Mouse (Mus musculus) embryonic facial prominence, embryonic 14.5 days (tissue): ENCODE results near the gene AC124108.1. TPM values are rescaled to one million over a fixed set of nuclear protein-coding genes. Genes with fewer than 3 reads are reported as not detected.

Experiments used
- ATAC-seq: fragments of 200-750 bp; cut with Nextera tagmentation; 2 replicates; pipeline ENCODE4 v1.8.0; 2017; ENCODE audit warnings: low read depth, moderate number of reproducible peaks, moderate TSS enrichment
- DNase-seq: peaks from one replicate; pipeline ENCODE4 v3.0.0-alpha.2; 2015; ENCODE audit warnings: low spot score
- H3K27ac ChIP-seq: fragments of 300-500 bp; sonication (generic); replicated peaks from 2 replicates; pipeline ENCODE4 v1.5.1; 2014; ENCODE audit warnings: low read depth, mild to moderate bottlenecking, low read length, moderate library complexity
- H3K27me3 ChIP-seq: fragments of 300-500 bp; sonication (generic); replicated peaks from 2 replicates; pipeline ENCODE4 v1.6.1; 2014; ENCODE audit warnings: low read length; ENCODE audit not compliant: control insufficient read depth, insufficient read depth
- H3K36me3 ChIP-seq: fragments of 300-500 bp; sonication (generic); 2 replicates; pipeline ENCODE4 v1.6.1; 2014; ENCODE audit warnings: low read length, mixed read lengths; ENCODE audit not compliant: control insufficient read depth, insufficient read depth
- H3K4me1 ChIP-seq: fragments of 300-500 bp; sonication (generic); 2 replicates; pipeline ENCODE4 v1.6.1; 2014; ENCODE audit warnings: antibody characterized with exemption, low read length; ENCODE audit not compliant: control insufficient read depth, insufficient read depth
- H3K4me2 ChIP-seq: fragments of 300-500 bp; sonication (generic); 2 replicates; pipeline ENCODE4 v1.6.1; 2014; ENCODE audit warnings: low read depth, mild to moderate bottlenecking, low read length, moderate library complexity, mixed read lengths
- H3K4me3 ChIP-seq: fragments of 300-500 bp; sonication (generic); 2 replicates; pipeline ENCODE4 v1.5.1; 2014; ENCODE audit warnings: low read depth, mild to moderate bottlenecking, low read length
- H3K9ac ChIP-seq: fragments of 300-500 bp; sonication (generic); 2 replicates; pipeline ENCODE4 v1.6.1; 2014; ENCODE audit warnings: low read depth, mild to moderate bottlenecking, low read length, moderate library complexity, mixed read lengths
- H3K9me3 ChIP-seq: fragments of 300-500 bp; sonication (generic); 2 replicates; pipeline ENCODE4 v1.6.1; 2016; ENCODE audit warnings: low read length; ENCODE audit not compliant: control insufficient read depth
- WGBS: fragments of 180-500 bp; shearing (Covaris S2); extraction: QIAGEN DNeasy Blood & Tissue Kit; methylation state at CpG from one replicate; pipeline ENCODE4 v1.1.7; 2014; 5-methylcytosine and 5-hydroxymethylcytosine counted together
- polyA plus RNA-seq: library from polyadenylated mRNA; unstranded; fragments of >200 nt; fragmentation: Nextera tagmentation; extraction: Ambion mirVana; gene quantifications from 2 replicates; pipeline ENCODE4 v1.2.1, GENCODE M21; 2014

Gene AC124108.1
- polyA plus RNA-seq, 1 experiment from 2014 or later: 0.71 TPM

DNA sequence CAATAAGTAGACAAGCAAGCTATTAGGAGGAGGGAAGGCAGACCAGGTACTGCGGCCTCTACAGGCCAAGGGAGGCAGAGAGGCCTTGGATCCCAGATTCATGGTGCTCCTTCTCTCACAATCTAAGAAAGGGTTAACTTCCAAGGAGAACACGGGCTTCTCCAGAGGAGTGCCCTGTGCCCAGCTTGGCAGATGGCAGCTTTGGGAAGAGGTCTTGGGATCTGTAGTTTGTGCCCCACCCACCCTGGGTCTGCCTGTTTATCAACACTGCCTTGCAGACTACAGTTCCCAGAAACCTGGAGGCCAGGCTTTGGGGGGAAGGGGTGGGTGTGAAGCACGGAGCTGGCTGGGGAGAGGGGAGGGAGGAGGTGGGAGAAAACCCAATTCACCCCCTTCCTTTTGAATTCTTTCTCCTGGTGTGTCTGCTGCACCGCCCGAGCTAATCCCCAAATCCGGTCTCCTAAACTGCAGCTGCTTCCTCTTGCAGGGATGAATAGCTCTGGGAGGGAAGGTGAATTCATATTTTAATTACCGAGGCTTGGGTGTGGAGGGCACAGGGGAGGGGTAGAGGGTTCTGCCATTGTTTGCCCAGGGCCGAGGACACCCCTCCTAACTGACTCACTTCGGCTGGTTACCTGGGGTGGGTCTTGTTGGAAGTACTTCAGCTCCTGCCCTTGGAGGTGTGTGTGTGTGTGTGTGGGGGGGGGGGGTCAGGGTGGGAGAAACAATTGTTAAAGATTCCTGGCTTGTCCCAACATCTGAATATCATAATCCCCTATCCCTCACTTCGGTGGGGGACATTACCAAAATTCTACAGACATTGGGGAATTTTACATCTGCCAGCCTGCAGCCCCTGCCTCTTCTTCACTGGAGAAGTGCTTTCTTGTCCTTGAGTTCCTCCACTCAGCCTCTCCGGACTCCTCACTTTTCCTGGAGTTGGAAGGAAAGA is 9.6 kb downstream of the AC124108.1 start:
- DNase-seq (peak; percentile 96), ATAC-seq (peak; percentile 94)
- Histone ChIP-seq H3K36me3 (no peaks in the 10 kb centered on the region), H3K9ac (peak overlapping the region; percentile 47), H3K4me2 (peak overlapping the region; percentile 52), H3K27me3 (peaks cover 6% of the 10 kb centered on the region; the same call in 1 of the 2 replicates), H3K27ac (peak overlapping the region; percentile 71), H3K4me1 (peaks cover 25% of the 10 kb centered on the region), H3K9me3 (no peaks in the 10 kb centered on the region), H3K4me3 (peak overlapping the region; percentile 38)
- WGBS: 6% methylated on average over 11 of the region's 11 CpGs

DNA sequence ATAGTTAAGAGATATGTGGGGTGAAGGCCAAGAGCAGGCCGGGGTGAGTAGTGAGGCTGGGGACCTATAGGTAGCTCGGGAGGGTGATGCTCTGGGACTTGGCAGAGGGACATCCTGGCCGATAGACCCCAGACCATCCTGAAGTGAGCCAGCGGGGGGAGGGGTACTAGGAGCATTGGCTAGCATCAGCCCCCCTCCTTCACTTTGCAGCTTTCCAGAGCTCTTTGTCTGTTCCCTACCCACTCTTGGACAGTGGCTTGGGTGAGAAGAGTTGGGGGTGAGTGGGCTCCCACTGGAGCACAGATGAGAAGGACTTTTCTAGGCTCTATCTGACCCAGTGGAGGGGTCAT is 10.2 kb downstream of the AC124108.1 start:
- peak overlapping the region; percentile 52 for H3K4me2 ChIP-seq
- DNase-seq (no peak), ATAC-seq (no peak)
- H3K4me1 ChIP-seq: peaks cover 22% of the 10 kb centered on the region
- H3K4me3 ChIP-seq: peak overlapping the region; percentile 38
- WGBS: 26% methylated on average over 4 of the region's 4 CpGs
- peaks cover 4% of the 10 kb centered on the region; the same call in 1 of the 2 replicates for H3K27me3 ChIP-seq
- H3K27ac ChIP-seq: peak overlapping the region; percentile 71
- H3K36me3 ChIP-seq: no peaks in the 10 kb centered on the region
- H3K9me3 ChIP-seq: no peaks in the 10 kb centered on the region
- peak overlapping the region; percentile 47; the same call in 1 of the 2 replicates for H3K9ac ChIP-seq

DNA sequence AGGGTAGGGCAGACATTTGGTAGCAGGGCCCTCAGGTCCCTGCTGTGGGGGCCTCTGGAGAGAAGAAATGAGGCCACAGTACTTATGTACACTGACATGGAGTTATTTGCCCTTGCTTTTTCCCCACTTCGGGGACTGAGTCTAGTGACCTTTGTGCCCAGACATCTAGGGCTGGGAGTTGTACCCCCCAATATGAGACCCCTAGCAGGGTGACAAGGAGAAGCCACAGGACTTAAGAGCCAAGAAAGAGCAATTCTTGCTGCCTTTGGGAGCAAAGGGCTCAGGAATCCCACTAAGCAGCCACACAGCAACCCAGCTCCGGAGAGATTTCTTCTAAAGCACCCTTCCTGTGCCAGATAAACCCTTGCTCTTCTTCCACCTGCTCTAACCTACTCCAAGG is 10.7 kb downstream of the AC124108.1 start:
- no peak overlapping the region for H3K27ac ChIP-seq
- WGBS: 55% methylated on average over 2 of the region's 2 CpGs
- peaks cover 20% of the 10 kb centered on the region for H3K4me1 ChIP-seq
- H3K4me2 ChIP-seq: peak overlapping the region; percentile 52
- H3K9me3 ChIP-seq: no peaks in the 10 kb centered on the region
- ATAC-seq: no peak
- DNase-seq: no peak
- no peak overlapping the region for H3K9ac ChIP-seq
- peak overlapping the region; percentile 38; the same call in 1 of the 2 replicates for H3K4me3 ChIP-seq
- H3K36me3 ChIP-seq: no peaks in the 10 kb centered on the region
- H3K27me3 ChIP-seq: peaks cover 4% of the 10 kb centered on the region; the same call in 1 of the 2 replicates

DNA sequence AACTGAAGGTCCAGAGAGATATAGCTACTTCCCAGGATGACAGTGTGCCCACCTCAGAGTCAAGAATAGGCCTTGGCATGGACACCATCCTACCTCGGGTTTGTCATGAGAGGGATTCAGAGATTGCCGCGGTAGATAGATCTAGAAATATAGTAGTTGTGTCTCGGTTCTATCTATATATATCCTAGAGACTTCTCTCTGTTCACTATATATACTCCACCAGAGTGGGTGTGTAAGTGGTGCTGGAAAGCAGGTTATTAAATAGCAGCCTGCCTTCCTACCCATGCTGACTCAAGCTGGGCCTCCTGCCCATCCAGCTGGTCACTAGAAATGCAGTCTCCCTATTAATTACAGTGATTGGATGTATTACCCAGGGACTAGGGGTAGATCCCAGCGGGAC is 11.5 kb downstream of the AC124108.1 start:
- H3K9ac ChIP-seq: no peak overlapping the region
- 91% methylated on average over 5 of the region's 5 CpGs for WGBS

DNA sequence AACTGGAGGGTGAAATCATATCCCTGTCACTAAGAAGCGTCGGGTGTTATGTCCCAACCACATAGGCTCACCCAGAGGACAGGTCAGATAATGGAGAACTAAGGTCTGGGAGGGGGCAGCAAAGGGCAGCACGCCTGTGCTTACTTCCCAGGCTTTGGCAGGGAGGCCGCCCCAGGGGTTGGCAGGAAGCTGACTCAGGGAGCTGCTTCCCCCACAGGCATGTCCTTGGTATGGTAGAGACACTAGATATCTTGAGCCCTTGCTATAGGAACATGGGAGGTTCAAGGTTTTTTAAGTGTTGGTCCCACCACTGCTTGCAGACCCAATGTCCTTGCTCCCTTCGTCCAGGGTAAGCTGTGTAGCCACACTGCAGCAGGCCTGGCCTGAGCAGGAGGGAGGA is 14.7 kb downstream of the AC124108.1 start:
- no peaks in the 10 kb centered on the region for H3K36me3 ChIP-seq
- no peak overlapping the region for H3K9ac ChIP-seq
- H3K27me3 ChIP-seq: no peaks in the 10 kb centered on the region
- WGBS: 30% methylated on average over 4 of the region's 5 CpGs
- no peaks in the 10 kb centered on the region for H3K9me3 ChIP-seq
- DNase-seq: no peak
- no peak overlapping the region for H3K27ac ChIP-seq
- no peak overlapping the region for H3K4me2 ChIP-seq
- peaks cover 7% of the 10 kb centered on the region for H3K4me1 ChIP-seq
- ATAC-seq: no peak
- no peak overlapping the region for H3K4me3 ChIP-seq

More for the DNA sequence above, 11.5 kb downstream of the AC124108.1 start:
- no peak for DNase-seq
- Histone ChIP-seq H3K27me3 (0 out of 2 replicates have a peak, but pooled peaks cover 4% of the 10 kb centered on the region), H3K36me3 (no peaks in the 10 kb centered on the region), H3K4me1 (peaks cover 20% of the 10 kb centered on the region), H3K9me3 (no peaks in the 10 kb centered on the region), H3K27ac (no peak overlapping the region), H3K4me2 (no peak overlapping the region), H3K4me3 (no peak overlapping the region)
- ATAC-seq: no peak

DNA sequence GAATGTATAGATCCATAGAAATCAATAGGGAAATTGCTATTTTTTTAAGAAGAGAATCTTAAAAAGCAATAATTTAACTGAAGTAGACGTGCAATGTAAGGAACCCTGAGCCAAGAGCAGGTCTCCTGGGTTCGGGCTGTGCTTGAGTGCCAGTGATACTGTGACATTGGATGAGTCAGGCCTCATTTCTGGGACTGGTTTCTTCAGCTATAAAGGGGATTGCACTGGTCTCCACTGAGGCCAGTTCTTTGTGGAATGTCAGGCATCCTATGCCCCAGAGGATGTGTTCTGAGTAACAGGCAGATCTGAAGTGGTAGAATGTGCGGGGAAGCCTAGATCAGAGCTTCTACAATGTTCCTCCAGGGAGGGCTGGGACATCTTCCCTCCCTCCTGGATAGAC is 15.6 kb downstream of the AC124108.1 start:
- Histone ChIP-seq H3K36me3 (no peaks in the 10 kb centered on the region), H3K4me3 (no peak overlapping the region), H3K4me1 (peaks cover 9% of the 10 kb centered on the region), H3K4me2 (no peak overlapping the region), H3K9ac (no peak overlapping the region), H3K27me3 (no peaks in the 10 kb centered on the region; the same call in 1 of the 2 replicates), H3K27ac (no peak overlapping the region), H3K9me3 (no peaks in the 10 kb centered on the region)
- 70% methylated on average over 3 of the region's 3 CpGs for WGBS
- ATAC-seq: no peak
- DNase-seq: no peak

DNA sequence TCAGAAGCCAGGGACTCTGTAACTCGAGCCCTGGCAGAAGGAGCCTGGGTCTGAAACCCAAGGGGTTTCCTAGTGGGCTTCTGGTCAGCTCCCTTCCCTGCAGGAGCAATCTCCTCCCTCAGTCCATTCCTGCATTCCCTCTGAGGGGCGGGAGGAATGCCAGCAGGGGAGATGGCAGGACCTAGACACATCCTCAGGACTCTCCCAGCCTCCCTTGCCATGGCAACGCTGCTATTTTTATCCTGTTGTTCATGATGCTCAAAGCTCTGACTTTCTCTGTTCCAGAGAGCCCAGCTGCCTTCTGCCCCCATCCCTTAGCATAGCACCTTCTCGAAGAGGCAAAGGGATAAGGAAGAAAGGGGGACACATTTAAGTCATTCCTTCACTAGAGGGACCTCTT is 16.9 kb downstream of the AC124108.1 start:
- 15% methylated on average over 4 of the region's 4 CpGs for WGBS

DNA sequence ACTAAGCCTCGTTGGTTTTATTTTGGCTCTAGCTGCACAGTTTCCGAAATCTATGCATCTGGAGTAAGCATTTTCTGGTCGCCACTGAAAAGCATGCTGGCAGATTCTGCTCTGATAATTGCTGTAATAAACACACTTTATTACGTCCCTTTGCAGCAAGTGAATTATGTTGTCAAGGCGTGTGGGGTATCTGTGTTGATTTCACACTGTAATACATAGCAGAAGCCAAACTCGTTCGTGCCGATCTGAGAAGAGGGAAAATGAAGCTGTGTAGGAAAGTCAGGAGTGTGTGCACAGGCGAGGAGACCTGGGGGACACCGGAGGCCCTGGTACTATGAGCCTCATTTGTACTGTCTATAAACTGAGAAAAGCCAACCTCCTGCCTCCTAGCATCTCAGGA is 18.1 kb downstream of the AC124108.1 start:
- Histone ChIP-seq H3K4me2 (no peak overlapping the region), H3K36me3 (no peaks in the 10 kb centered on the region), H3K27ac (no peak overlapping the region), H3K4me1 (peaks cover 11% of the 10 kb centered on the region), H3K27me3 (peaks cover 4% of the 10 kb centered on the region), H3K4me3 (no peak overlapping the region), H3K9me3 (no peaks in the 10 kb centered on the region), H3K9ac (no peak overlapping the region)
- 58% methylated on average over 10 of the region's 10 CpGs for WGBS
- ATAC-seq (no peak), DNase-seq (no peak)

More for the DNA sequence above, 16.9 kb downstream of the AC124108.1 start:
- peaks cover 4% of the 10 kb centered on the region for H3K27me3 ChIP-seq
- peaks cover 11% of the 10 kb centered on the region for H3K4me1 ChIP-seq
- no peak overlapping the region for H3K4me2 ChIP-seq
- peak; percentile 40 for DNase-seq
- no peaks in the 10 kb centered on the region for H3K9me3 ChIP-seq
- H3K27ac ChIP-seq: no peak overlapping the region
- ATAC-seq: no peak
- H3K4me3 ChIP-seq: no peak overlapping the region
- H3K36me3 ChIP-seq: no peaks in the 10 kb centered on the region
- H3K9ac ChIP-seq: no peak overlapping the region
